Mouse (Mus musculus): Measurements from ENCODE around the gene Hint1.

DNA sequence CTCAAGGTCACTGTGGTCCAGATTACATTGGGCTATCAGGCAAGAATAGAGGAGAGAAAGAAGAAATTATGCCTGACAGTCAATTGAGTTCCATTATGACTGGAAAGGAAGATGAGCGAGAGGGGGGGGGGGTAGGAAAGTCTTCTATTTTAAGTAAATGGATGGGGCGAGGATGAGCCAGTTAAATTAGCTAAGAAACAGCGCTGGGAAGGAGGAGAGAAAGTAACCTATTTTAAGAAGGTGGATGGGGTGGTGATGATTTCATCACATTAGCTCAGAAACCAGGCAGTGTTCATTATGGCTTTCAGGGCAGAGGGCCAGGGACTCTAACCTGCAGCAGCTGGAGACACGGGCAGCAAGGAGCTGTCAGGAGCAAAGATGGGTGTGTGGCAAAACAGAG, 42.7 kb upstream of the Hint1 start:
- TF ChIP-seq CTCF (IDR thresholded peaks at IDR 0.05; ENCODE audit: low read depth, low read length) (no peak), POLR2A (IDR thresholded peaks at IDR 0.05; ENCODE audit: borderline replicate concordance, low read depth, low read length) (no peak)

Data from bone marrow macrophage, adult 2 months (primary cell).